Mouse (Mus musculus) urinary bladder, postnatal 4 days (tissue): ENCODE data around the gene Rusc1.

ENCODE experiments used
- DNase-seq, 2 experiments: peaks; one replicate each; pipeline ENCODE4 v3.0.0; 2021 to 2022; ENCODE audit warnings: low spot score in 2 of 2

Rusc1 gene

DNA sequence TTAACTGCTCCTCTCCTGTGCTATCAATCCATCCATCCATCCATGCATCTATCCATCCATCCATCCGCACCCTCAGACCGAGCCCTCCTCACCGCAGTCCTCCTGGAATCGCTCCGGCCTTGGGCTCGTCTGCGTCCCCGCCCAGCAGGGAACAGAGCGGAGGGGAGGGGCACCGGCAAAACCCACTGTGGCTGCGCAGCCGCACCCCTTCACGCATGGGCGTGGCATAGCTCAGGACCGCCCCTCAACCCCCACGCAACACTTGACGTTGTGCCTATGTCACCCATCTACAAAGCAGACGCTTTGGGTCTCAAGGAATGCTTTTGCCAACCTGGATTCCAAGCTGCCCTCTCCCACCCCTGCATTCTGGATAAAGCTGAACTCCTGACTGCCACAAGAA is at the start of gene Rusc1:
Rusc1 (minus strand) TSS at position 137 of the 400 bp plus-strand sequence.
- DNase-seq: peak; percentile 79 to 88

- no peak for DNase-seq
Measured at GRCm38 (mm10) chr3:89136365-89136764, 43.3 kb upstream of the Rusc1 start.

GRCm38 (mm10) chr3:89135958-89136357 is 42.8 kb upstream of the Rusc1 start, which contains the start of gene Pklr:
Gene Pklr (plus strand): TSS chr3:89136142.
- DNase-seq: no peak

DNA sequence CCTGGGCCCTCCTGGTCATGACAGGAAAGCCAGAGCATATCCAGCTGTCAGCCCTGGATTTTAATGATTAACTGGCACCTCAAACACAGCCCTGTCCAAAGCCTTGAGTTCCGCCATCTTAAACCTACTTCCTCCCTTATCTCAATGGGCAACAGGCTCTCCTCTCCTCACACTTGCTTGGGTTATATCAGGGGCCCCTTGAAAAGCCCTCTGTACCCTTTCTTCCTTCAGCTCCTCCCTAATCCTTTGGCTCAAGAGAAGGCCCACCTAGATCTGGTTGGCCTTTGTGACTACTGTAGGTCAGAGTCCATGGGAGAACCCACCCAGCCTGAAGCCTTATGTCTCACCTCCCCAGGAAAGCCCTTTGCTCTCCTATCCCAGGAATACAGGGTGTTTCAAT is 40.6 kb upstream of the Rusc1 start:
- no peak for DNase-seq

GRCm38 (mm10) chr3:89133063-89133450 is 39.9 kb upstream of the Rusc1 start:
- no peak for DNase-seq

DNA sequence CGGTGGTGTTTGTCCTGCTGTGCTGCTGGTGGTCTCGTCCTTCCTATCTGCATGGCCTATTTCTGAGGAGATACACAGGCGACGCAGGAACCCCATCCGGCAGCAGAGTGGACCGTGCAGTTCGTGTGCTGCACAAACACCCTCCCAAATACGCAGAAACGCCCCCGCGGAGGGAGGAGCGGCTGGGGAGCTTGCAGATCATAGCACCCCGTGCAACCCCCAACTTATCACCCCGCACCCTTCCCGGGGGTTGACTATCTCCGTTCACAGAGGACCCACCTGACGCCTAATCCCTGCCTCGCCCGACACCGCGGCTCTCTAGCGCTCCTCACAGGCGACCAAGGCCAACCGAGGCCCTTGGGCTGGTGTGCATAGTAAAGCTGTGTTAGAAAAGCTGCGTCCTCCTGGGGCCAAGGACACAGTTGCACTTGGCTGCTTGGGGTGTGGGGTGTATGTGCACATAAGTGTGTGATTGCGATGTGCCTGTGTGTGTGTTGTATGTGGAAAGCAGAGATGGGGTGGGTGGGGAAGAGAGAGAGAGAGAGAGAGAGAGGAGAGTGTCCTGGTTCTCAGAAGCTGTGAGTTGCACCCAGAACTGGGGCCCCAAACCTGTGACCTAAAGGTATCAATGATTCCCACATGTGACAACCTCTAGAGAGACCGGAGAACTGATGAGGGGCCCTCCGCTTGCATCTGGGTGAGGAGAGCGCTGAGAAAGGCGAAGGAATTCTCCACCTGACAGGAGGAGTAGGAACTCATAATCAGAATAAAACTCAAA is 39.4 kb upstream of the Rusc1 start:
- DNase-seq: peak in 1 of 2 experiments; percentile 63

DNA sequence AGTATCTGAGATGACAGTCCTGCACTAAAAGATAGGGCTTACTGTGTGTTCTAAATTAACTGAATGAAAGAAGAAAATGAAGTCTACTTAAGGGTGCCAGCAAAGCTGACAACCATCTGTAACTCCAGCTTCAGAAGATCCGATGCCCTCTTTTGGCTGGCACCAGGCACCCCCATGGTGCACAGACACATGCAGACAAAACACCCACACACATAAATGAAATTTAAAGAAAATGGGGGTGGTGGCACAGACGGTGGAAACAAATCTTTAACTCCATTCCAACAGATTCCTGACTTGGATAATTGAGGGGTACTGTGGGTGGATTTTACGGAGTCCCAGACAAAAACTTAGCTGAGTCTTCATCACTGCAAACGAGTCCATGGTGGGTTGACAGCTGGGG is 38.7 kb upstream of the Rusc1 start:
- no peak for DNase-seq

- no peak for DNase-seq
Measured at GRCm38 (mm10) chr3:89129908-89130307, 36.8 kb upstream of the Rusc1 start.

- no peak for DNase-seq
Measured at GRCm38 (mm10) chr3:89125981-89126380, 32.9 kb upstream of the Rusc1 start.

GRCm38 (mm10) chr3:89124241-89124640 is 31.1 kb upstream of the Rusc1 start:
- no peak for DNase-seq

GRCm38 (mm10) chr3:89123313-89123712 is 30.2 kb upstream of the Rusc1 start:
- DNase-seq: peak; percentile 52 to 66

DNA sequence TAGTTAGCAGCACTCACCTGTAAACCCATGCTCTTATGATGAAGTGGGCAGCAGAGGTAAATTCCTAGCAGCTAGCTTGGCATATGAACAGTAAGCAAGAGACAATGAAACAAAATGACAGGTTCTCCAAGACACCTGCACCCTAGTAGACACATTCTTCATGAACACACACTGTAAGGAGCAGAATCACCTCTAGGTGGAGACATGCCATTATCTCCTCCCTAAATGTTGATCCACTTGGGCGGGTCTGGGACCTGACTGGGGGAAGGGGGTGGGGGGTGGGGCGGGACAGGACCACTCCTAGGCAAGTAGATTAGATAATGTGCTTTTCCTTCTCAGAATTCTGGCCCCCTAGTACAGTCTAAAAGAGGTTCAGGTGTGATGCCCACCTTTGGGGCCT is 22.4 kb upstream of the Rusc1 start:
- DNase-seq: no peak

DNA sequence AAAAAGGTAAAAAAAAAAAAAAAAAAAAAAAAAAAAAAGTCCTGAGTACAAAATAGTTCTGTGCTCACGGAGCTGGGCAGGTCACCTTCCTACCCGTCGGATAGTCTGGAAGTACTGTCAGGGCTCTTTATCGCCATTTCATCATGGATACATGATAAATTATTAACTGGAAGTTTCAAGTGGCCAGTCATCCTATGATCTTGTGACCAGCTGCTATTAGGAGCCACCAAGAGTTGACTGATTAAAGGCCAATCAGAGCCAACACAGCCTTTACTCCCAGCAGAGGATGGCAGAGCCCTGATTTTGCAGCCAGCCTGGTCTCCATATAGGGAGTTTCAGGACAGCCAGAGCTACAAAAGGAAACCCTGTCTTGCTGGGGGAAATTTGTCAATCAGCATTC is 19.9 kb upstream of the Rusc1 start:
- no peak for DNase-seq

DNA sequence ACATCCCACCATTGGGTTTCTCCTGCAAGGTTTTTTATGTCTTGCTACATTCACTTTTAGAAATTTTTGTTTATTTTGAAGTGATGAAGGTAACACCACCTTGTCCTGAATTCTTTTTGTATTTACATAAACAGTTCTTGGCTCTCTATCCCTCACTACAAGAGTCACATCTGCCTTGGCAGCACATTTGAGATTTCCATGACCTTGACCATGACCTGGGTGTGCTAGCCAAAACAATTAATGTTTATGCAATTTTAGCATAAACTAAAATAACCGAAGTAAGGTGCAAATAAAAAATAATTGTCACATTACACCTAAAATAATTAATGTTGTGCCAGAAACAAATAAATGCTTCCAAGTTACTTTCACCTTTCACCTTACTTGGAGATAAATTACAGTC is 15.0 kb upstream of the Rusc1 start:
- no peak for DNase-seq

- no peak for DNase-seq
Measured at GRCm38 (mm10) chr3:89107545-89107944, 14.4 kb upstream of the Rusc1 start.

DNA sequence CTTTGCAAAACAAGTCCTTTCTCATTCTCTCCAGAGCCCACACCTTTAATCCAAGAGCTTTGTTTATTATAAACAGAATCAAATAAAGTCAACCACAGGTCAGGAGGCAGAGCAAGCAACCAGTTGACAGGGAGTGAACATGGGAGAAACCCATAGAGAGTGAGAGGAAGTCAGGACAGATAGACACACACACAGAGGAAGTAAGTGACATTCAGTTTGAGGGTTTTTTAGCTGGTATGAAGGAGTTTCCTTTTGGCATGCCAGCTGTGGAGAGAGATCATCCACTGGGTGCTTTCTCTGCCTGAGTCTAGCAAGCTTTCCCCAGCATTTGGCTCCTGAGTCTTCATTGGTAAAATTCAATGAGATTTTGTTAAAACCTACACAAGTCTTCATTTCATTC is 13.8 kb upstream of the Rusc1 start:
- no peak for DNase-seq

GRCm38 (mm10) chr3:89103291-89103595 is 10.1 kb upstream of the Rusc1 start:
- DNase-seq: no peak

GRCm38 (mm10) chr3:89102495-89103290 is 9.6 kb upstream of the Rusc1 start:
- DNase-seq: no peak

DNA sequence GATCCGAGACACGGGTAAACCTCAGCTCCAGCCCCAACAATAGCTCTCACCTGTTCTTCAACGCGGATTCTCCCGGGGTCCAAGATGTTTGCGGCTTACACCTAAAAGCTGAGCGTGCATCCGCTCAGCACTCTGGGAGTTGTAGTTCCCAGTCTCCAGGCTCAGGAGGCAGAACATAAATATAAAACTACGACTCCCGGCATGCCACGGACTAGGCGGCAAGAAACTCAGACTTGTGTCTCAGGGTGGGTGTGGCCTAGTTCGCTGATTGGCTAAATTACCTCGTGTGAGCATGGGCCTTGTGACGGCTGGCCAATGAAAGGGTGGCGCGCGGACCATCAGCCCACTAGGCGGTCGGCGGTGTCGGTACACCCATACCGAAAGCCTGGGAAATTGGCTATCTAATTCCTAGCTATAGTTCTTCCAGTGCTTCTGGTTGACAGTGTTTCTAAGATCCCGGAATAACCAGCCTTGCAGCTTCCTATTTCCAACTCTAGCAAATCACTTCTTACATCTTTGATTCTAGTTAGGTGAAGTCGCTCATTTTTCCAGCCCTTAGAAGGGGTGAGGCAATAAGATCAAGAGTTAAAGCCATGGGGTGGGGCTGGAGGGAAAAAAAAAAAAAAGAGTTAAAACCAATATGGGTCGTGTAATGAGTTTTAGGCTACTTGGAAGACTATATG is 8.8 kb upstream of the Rusc1 start, which contains the start of gene Fdps:
Fdps (minus strand) TSS at position 148 of the 683 bp plus-strand sequence.
- peak; percentile 91 to 93 for DNase-seq

DNA sequence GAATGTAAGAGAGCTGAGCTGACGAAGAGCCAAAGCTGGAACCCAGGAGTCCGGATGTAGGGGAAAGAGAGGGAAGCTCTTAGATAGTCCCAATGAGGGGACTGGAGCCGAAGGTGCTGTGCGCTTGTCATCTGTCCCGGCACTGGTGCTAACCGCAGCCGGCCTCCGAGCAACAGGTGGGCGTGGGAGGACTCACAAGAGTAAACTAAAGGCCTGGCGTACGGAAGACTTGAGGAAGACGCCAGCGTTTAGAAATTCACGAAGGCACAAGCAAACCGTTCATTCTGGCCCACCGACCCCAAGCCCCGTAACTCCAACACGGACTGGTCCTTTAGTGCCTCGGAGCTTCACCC is 8.3 kb upstream of the Rusc1 start:
- DNase-seq: no peak

DNA sequence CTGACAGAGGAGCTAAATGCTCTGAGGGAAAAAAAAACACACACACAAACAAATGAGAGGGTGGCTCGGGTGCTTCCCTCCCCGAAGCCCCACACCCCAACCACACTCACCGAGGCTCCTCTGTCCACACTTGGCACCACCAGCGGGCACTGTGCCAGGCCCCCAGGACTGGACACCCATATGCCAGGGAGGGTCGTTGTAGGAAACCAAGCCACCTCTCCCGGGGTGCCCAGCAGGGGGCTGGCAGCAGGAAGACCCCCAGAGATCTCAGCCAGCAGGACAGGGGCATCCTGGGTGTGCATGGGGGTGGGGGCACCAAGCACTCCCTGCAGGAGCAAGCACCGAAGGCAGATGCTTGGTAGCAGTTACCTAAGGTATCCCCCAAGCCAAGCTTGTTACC is 7.7 kb upstream of the Rusc1 start, which contains the start of gene Gm43738:
Gm43738 (minus strand) TSS at position 289 of the 400 bp plus-strand sequence.
- DNase-seq: no peak

GRCm38 (mm10) chr3:89094021-89094420 is 910 bp upstream of the Rusc1 start:
- DNase-seq: no peak
